ENCODE assay signal across 9 mouse cellular contexts in genomic region chr17:24959371-24959770, GRCm38 (mm10). TPM values are rescaled to one million over a fixed set of nuclear protein-coding genes. Genes with fewer than 3 reads are reported as not detected.
DNase-seq lines count a peak whose midpoint lies in the region; ATAC-seq and TF ChIP-seq lines count a peak whose summit lies in the region.
"Had no signal": no experiment of that assay in that cellular context is flagged by ENCODE, and none has a peak within 500 bp of the region (broad histone marks: within the 10 kb centered on the region; RNA-seq: fewer than 3 reads in every experiment).

No protein-coding gene starts in this region.

- intact Hi-C loops in left cerebral cortex, adult 2 months (cut with DNase I), result no loop called here

- ATAC-seq in intestine, embryonic 16.5 days, result no peak
- ATAC-seq in neural tube, embryonic 13.5 days (ENCODE audit: low read depth), result no peak

- no peaks in the 10 kb centered on the region for H3K9me3 ChIP-seq in embryonic facial prominence, embryonic 10.5 days
- H3K9me3 ChIP-seq in intestine, embryonic 16.5 days (ENCODE audit: control insufficient read depth, low read length), result no peaks in the 10 kb centered on the region
- H3K9me3 ChIP-seq in neural tube, embryonic 13.5 days, result no peaks in the 10 kb centered on the region

- no peak overlapping the region for H3K27ac ChIP-seq in left cerebral cortex, adult 2 months
- H3K27ac ChIP-seq in embryonic facial prominence, embryonic 10.5 days (replicated peaks), result peak overlapping the region; percentile 98
- H3K27ac ChIP-seq in intestine, embryonic 16.5 days (ENCODE audit: low read length), result no peak overlapping the region
- H3K27ac ChIP-seq in neural tube, embryonic 13.5 days (replicated peaks), result peak overlapping the region; percentile 88; the same call in 1 of the 2 replicates

- peak overlapping the region; percentile 58 for H3K4me2 ChIP-seq in intestine, embryonic 16.5 days (ENCODE audit: low read depth, low read length)
- H3K4me2 ChIP-seq in neural tube, embryonic 13.5 days, result peak overlapping the region; percentile 73

- H3K4me1 ChIP-seq in embryonic facial prominence, embryonic 10.5 days, result peaks cover 14% of the 10 kb centered on the region
- H3K4me1 ChIP-seq in intestine, embryonic 16.5 days (ENCODE audit: control insufficient read depth, insufficient read depth, low read length), result peaks cover 6% of the 10 kb centered on the region; the same call in 1 of the 2 replicates
- H3K4me1 ChIP-seq in neural tube, embryonic 13.5 days (replicated peaks), result peaks cover 17% of the 10 kb centered on the region

- peak overlapping the region; percentile 91; the same call in 1 of the 2 replicates for H3K4me3 ChIP-seq in left cerebral cortex, adult 2 months
- H3K4me3 ChIP-seq in embryonic facial prominence, embryonic 10.5 days, result peak overlapping the region; percentile 96
- H3K4me3 ChIP-seq in intestine, embryonic 16.5 days (ENCODE audit: low read length), result peak overlapping the region; percentile 94
- H3K4me3 ChIP-seq in neural tube, embryonic 13.5 days, result peak overlapping the region; percentile 79

- TF ChIP-seq CTCF in left cerebral cortex, adult 2 months (IDR thresholded peaks at IDR 0.05), result no peak

- H3K9ac ChIP-seq in intestine, embryonic 16.5 days (ENCODE audit: low read depth, low read length), result peak overlapping the region; percentile 90
- peak overlapping the region; percentile 84 for H3K9ac ChIP-seq in neural tube, embryonic 13.5 days

- no peaks in the 10 kb centered on the region for H3K27me3 ChIP-seq in embryonic facial prominence, embryonic 10.5 days (replicated peaks; ENCODE audit: low read depth, poor library complexity, severe bottlenecking)
- no peaks in the 10 kb centered on the region for H3K27me3 ChIP-seq in intestine, embryonic 16.5 days (replicated peaks; ENCODE audit: control insufficient read depth, insufficient read depth, low read length)
- H3K27me3 ChIP-seq in neural tube, embryonic 13.5 days, result no peaks in the 10 kb centered on the region

- H3K36me3 ChIP-seq in embryonic facial prominence, embryonic 10.5 days (replicated peaks), result peaks cover 68% of the 10 kb centered on the region
- peaks cover 20% of the 10 kb centered on the region; the same call in 1 of the 2 replicates for H3K36me3 ChIP-seq in intestine, embryonic 16.5 days (ENCODE audit: control insufficient read depth, insufficient read depth, low read length)
- H3K36me3 ChIP-seq in neural tube, embryonic 13.5 days, result peaks cover 41% of the 10 kb centered on the region

- WGBS in embryonic facial prominence, embryonic 10.5 days, result 55% methylated on average over 8 of the region's 8 CpGs
- WGBS in intestine, embryonic 16.5 days, result 32% methylated on average over 8 of the region's 8 CpGs
- 32% methylated on average over 8 of the region's 8 CpGs for WGBS in neural tube, embryonic 13.5 days

- DNase-seq in left cerebral cortex, adult 2 months (ENCODE audit: extremely low spot score in 1 of 2, low spot score in 2 of 2), result no peak
- no peak for DNase-seq in left cerebral cortex, adult 18-20 months (ENCODE audit: low spot score in 2 of 2)
- no peak for DNase-seq in embryonic facial prominence, embryonic 10.5 days (ENCODE audit: low spot score)
- DNase-seq in ovary, postnatal 36 days (ENCODE audit: low spot score), result no peak
- no peak for DNase-seq in adrenal gland, adult 2 months
- DNase-seq in layer of hippocampus, postnatal 14 days (ENCODE audit: low spot score in 2 of 2), result no peak
- DNase-seq: right cerebral cortex, postnatal 4 days had no signal

RNA-seq across cellular contexts. Expression of gene Jpt2, which starts 1.1 kb away (rescaled TPM):
- total RNA-seq in left cerebral cortex, adult 2 months (2021), result 1 to 10 TPM; 5.3 to 6.9 TPM
- total RNA-seq in left cerebral cortex, adult 18-20 months (2021), result 1 to 10 TPM; 4.9 to 5.2 TPM
- 386 and 400 TPM in 2 replicates for polyA plus RNA-seq in embryonic facial prominence, embryonic 10.5 days (2016; fragmentation: Nextera tagmentation; extraction: Ambion mirVana)
- polyA plus RNA-seq in intestine, embryonic 16.5 days (2015; fragmentation: Nextera tagmentation; extraction: Ambion mirVana), result 146 and 163 TPM in 2 replicates
- 100 and 110 TPM in 2 replicates for polyA plus RNA-seq in neural tube, embryonic 13.5 days (2015; fragmentation: Nextera tagmentation; extraction: Ambion mirVana)
- total RNA-seq in adrenal gland, adult 2 months (2021), result 10 to 100 TPM; 26.7 to 39.1 TPM
- 2.3 and 4.6 TPM in 2 replicates for polyA plus RNA-seq in adrenal gland, adult 2 months (2012; rRNA removed)
- total RNA-seq in layer of hippocampus, postnatal 14 days (2021), result 10 to 100 TPM; 11.2 TPM

RNA-seq across cellular contexts. Expression of gene Mapk8ip3, which starts 22.6 kb away (rescaled TPM):
- total RNA-seq in left cerebral cortex, adult 2 months (2021), result 100 to 1,000 TPM; 390 to 407 TPM
- total RNA-seq in left cerebral cortex, adult 18-20 months (2021), result 100 to 1,000 TPM; 383 to 387 TPM
- 40.8 and 40.9 TPM in 2 replicates for polyA plus RNA-seq in embryonic facial prominence, embryonic 10.5 days (2016; fragmentation: Nextera tagmentation; extraction: Ambion mirVana)
- polyA plus RNA-seq in intestine, embryonic 16.5 days (2015; fragmentation: Nextera tagmentation; extraction: Ambion mirVana), result 20.2 and 21.8 TPM in 2 replicates
- polyA plus RNA-seq in neural tube, embryonic 13.5 days (2015; fragmentation: Nextera tagmentation; extraction: Ambion mirVana), result 82.2 and 85.8 TPM in 2 replicates
- 100 to 1,000 TPM in 1 of 2 experiments, 10 to 100 TPM in 1; 86.6 to 129 TPM for total RNA-seq in adrenal gland, adult 2 months (2021)
- polyA plus RNA-seq in adrenal gland, adult 2 months (2012; rRNA removed), result 205 and 241 TPM in 2 replicates
- 100 to 1,000 TPM; 312 to 326 TPM for total RNA-seq in layer of hippocampus, postnatal 14 days (2021)

RNA-seq across cellular contexts. Expression of gene Cramp1l, which starts 56.2 kb away (rescaled TPM):
- total RNA-seq in left cerebral cortex, adult 2 months (2021), result 10 to 100 TPM; 31.9 to 33.9 TPM
- total RNA-seq in left cerebral cortex, adult 18-20 months (2021), result 10 to 100 TPM; 29.7 to 30.3 TPM
- polyA plus RNA-seq in embryonic facial prominence, embryonic 10.5 days (2016; fragmentation: Nextera tagmentation; extraction: Ambion mirVana), result 8.3 and 8.6 TPM in 2 replicates
- 3.1 and 3.3 TPM in 2 replicates for polyA plus RNA-seq in intestine, embryonic 16.5 days (2015; fragmentation: Nextera tagmentation; extraction: Ambion mirVana)
- 7.0 and 7.3 TPM in 2 replicates for polyA plus RNA-seq in neural tube, embryonic 13.5 days (2015; fragmentation: Nextera tagmentation; extraction: Ambion mirVana)
- 10 to 100 TPM; 17.8 to 18.2 TPM for total RNA-seq in adrenal gland, adult 2 months (2021)
- 15.4 and 16.7 TPM in 2 replicates for polyA plus RNA-seq in adrenal gland, adult 2 months (2012; rRNA removed)
- total RNA-seq in layer of hippocampus, postnatal 14 days (2021), result 10 to 100 TPM; 24.0 to 28.5 TPM

RNA-seq across cellular contexts. Expression of gene Ift140, which starts 56.5 kb away (rescaled TPM):
- 10 to 100 TPM; 17.9 to 21.0 TPM for total RNA-seq in left cerebral cortex, adult 2 months (2021)
- 10 to 100 TPM; 20.1 to 20.9 TPM for total RNA-seq in left cerebral cortex, adult 18-20 months (2021)
- polyA plus RNA-seq in embryonic facial prominence, embryonic 10.5 days (2016; fragmentation: Nextera tagmentation; extraction: Ambion mirVana), result 31.5 and 31.6 TPM in 2 replicates
- polyA plus RNA-seq in intestine, embryonic 16.5 days (2015; fragmentation: Nextera tagmentation; extraction: Ambion mirVana), result 12.7 and 12.9 TPM in 2 replicates
- polyA plus RNA-seq in neural tube, embryonic 13.5 days (2015; fragmentation: Nextera tagmentation; extraction: Ambion mirVana), result 17.8 and 19.2 TPM in 2 replicates
- total RNA-seq in adrenal gland, adult 2 months (2021), result 10 to 100 TPM; 27.8 to 28.0 TPM
- 20.9 and 21.8 TPM in 2 replicates for polyA plus RNA-seq in adrenal gland, adult 2 months (2012; rRNA removed)
- 10 to 100 TPM; 25.4 to 31.9 TPM for total RNA-seq in layer of hippocampus, postnatal 14 days (2021)

Comparison
In these comparisons a context has a peak if more than half of its experiments do, and no peak if none do; other contexts are left out.
1. H3K27ac ChIP-seq: peak in embryonic facial prominence, embryonic 10.5 days (single experiment) and neural tube, embryonic 13.5 days (single experiment); none in left cerebral cortex, adult 2 months (single experiment) and intestine, embryonic 16.5 days (single experiment).
2. Peak in every context shown above with its lines, with median percentiles within 50 percentile points of each other: H3K4me3 ChIP-seq.